Mouse (Mus musculus) liver, adult 2 months (tissue): ENCODE results near the gene Ttyh3.

ENCODE experiments used
- CTCF ChIP-seq: fragments of 200-500 bp; IDR thresholded peaks from 2 replicates; pipeline ENCODE4 v1.5.1; 2011; ENCODE audit warnings: low read depth, low read length, control low read depth
- POLR2A ChIP-seq: fragments of 200-500 bp; IDR thresholded peaks from 2 replicates; pipeline ENCODE4 v1.6.1; 2011; ENCODE audit warnings: low read length, control low read depth; ENCODE audit not compliant: insufficient read depth; ENCODE audit errors: extremely low read depth

DNA sequence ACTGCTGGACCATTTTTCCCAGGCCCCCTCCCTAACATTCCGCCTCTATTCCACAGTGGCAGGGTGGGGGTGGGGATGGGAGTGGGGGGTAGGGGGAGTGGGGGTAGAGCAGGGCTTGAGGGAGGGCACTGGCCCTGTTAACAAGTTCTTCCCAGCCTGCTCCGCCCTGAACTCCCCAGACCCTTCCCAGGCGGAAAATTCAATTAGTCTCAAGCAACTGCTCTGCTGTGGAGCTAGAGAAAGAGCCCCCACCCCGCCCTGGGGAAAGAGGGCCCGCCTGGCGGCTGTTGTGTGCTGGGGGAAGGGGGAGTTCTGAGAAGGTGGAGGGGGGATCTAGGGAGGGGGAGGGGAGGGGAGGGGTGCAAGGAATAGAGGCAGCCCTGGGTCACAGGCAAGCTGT, 69.1 kb downstream of the Ttyh3 start:
- TF ChIP-seq POLR2A = no peak
- TF ChIP-seq CTCF = no peak
